Mouse (Mus musculus) kidney, postnatal 10 days (tissue): ENCODE measurements around the gene Tsc22d4.
A peak's percentile ranks its signal among the peaks of the same experiment; 100 is the strongest.
"Not testable (repeated sequence)": the region's sequence is repeated elsewhere in the genome, so short reads cannot be mapped to it uniquely, and the experiment has no call there.

Experiments used
- DNase-seq: peaks from one replicate; pipeline ENCODE4 v3.0.0; 2021; ENCODE audit warnings: mixed read lengths

Gene Tsc22d4

GRCm38 (mm10) chr5:137742048-137742447, 3.5 kb upstream of the Tsc22d4 start:
- DNase-seq = no peak

- DNase-seq = no peak
Measured at GRCm38 (mm10) chr5:137742836-137743235, 2.7 kb upstream of the Tsc22d4 start.

GRCm38 (mm10) chr5:137744197-137744596, 1.3 kb upstream of the Tsc22d4 start:
- DNase-seq = no peak

- peak; percentile 85 for DNase-seq
Measured at GRCm38 (mm10) chr5:137746282-137746850, 836 bp downstream of the Tsc22d4 start.

GRCm38 (mm10) chr5:137746851-137747325, 1.4 kb downstream of the Tsc22d4 start:
- peak; percentile 70 for DNase-seq

GRCm38 (mm10) chr5:137747326-137747961, 1.9 kb downstream of the Tsc22d4 start:
- peak; percentile 70 for DNase-seq

GRCm38 (mm10) chr5:137748130-137748770, 2.7 kb downstream of the Tsc22d4 start:
- peak; percentile 55 for DNase-seq

GRCm38 (mm10) chr5:137749196-137749836, 3.8 kb downstream of the Tsc22d4 start:
- peak; percentile 50 for DNase-seq

GRCm38 (mm10) chr5:137750212-137750611, 4.7 kb downstream of the Tsc22d4 start:
- not testable (repeated sequence) for DNase-seq

GRCm38 (mm10) chr5:137751221-137751887, 5.8 kb downstream of the Tsc22d4 start:
- DNase-seq = no peak

- no peak for DNase-seq
Measured at GRCm38 (mm10) chr5:137751988-137752387, 6.5 kb downstream of the Tsc22d4 start.

GRCm38 (mm10) chr5:137753111-137753832, 7.7 kb downstream of the Tsc22d4 start:
- DNase-seq = no peak

GRCm38 (mm10) chr5:137755425-137755824, 9.9 kb downstream of the Tsc22d4 start:
- no peak for DNase-seq

GRCm38 (mm10) chr5:137756106-137756505, 10.6 kb downstream of the Tsc22d4 start:
- DNase-seq = no peak

GRCm38 (mm10) chr5:137756882-137757661, 11.5 kb downstream of the Tsc22d4 start:
- peak; percentile 91 for DNase-seq

GRCm38 (mm10) chr5:137757887-137758286, 12.4 kb downstream of the Tsc22d4 start:
- peak; percentile 53 for DNase-seq

- no peak for DNase-seq
Measured at GRCm38 (mm10) chr5:137758921-137759534, 13.5 kb downstream of the Tsc22d4 start.

- peak; percentile 88 for DNase-seq
Measured at GRCm38 (mm10) chr5:137759971-137760412, 14.5 kb downstream of the Tsc22d4 start.

- no peak for DNase-seq
Measured at GRCm38 (mm10) chr5:137764609-137765340, 19.2 kb downstream of the Tsc22d4 start.

GRCm38 (mm10) chr5:137766270-137766669, 20.7 kb downstream of the Tsc22d4 start:
- DNase-seq = no peak
